Mouse (Mus musculus): ENCODE results near the gene Astn1.

Gene Astn1

DNA sequence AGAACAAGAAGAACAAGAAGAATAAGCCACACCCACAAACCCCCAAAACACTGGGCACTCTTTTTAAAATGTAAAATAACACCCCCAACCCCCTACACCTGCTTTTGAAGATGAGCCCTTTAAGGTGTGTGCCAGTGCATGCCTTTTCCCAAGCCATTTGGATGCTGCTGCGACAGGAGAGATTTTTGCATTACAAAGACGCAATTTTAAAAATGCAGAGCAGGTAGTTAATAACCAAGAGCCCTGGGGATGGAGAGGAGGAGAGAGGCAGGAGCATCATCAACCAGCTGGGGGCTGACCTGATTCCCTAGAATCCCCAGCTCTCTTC lies at the start of gene Astn1:
Gene Astn1, plus strand, starts transcription at position 310 of the 328 bp plus-strand sequence.
- DNase-seq (ENCODE audit: low spot score), result no peak

DNA sequence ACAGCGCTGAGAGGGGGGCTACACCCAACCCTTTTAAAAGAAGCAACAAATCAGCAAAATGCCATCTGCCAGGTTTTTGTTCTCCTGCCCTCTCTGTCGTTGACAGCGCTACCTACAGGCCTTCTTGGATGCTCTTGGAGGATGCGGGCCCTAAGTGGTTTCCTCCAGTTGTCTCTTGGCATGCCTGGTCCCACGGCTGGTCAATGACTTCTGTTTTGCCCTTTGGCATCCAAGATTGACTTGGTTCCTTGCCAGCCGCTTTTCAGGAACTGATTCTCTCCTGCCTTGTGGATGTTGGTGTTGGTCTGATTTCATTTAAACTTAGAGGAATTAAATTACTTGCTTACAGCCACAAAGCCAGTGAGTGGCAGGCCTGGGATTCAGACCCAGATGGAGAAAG lies 38.7 kb upstream of the Astn1 start:
- DNase-seq (ENCODE audit: low spot score), result no peak

DNA sequence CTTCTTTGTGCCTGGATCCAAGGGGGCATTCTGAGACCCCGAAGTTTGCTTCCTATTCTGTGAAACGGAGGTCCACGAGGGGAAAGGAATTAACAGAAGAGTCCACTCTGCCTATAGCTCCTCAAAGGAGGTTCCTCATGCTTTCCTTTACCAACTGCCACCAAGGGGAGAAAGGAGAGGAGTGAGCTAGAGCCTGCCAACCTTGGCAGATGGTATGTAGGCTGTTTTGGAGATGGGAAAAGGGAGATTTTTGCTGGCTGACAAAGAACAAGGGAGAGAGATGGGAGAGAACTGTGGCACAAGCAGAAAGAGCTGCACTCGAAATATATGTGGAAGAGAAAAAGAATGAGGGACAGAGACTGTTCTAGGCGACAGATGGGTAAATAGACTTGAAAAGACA lies 33.9 kb upstream of the Astn1 start:
- no peak for DNase-seq (ENCODE audit: low spot score)

GRCm38 (mm10) chr1:158328839-158329238 lies 33.2 kb upstream of the Astn1 start:
- DNase-seq (ENCODE audit: low spot score), result no peak

- DNase-seq (ENCODE audit: low spot score), result no peak
These were observed 18.8 kb upstream of the Astn1 start for GRCm38 (mm10) chr1:158343243-158343714.

- no peak for DNase-seq (ENCODE audit: low spot score)
These were observed 8.3 kb upstream of the Astn1 start for GRCm38 (mm10) chr1:158353656-158354371.

DNA sequence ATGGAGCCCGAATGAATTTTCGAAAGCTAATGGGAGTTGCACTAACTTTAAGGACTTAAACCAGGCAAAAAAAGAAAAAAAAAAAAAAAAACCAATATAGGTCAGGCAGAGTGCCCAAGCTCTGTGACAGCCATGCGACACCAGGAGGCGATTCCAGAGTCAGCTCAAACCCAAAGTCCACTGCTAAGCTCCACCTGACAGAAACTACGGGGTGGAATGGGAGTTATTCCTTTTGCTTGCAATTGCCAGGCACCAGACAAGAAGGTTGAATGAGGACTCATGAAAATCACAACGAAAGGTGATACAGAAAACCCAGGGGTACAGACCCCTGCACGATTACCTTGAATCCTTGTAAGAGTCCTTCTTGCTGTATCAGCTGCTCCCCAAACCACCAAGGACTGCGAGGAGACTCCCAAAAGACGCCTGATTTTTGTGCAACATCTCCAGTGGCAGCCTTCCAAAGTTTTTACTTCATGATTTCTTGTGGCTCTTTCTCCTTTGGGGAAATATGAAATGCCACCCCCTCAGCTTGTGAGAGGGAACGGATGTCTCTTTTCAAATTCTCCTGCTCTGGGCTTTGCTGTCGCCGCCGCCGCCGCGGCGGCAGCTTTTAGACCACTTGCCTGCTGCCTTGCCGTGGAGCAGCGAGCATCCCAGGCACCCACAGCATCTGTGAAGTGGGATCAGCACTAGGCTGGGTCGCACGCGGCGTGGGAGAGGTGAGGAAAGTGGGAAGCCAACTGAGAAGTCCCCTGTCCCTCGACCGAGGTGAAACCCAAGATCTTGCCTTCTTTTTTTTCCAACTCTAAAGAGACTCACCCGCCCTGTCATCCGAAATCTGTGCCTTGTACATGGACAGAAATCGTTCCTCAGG lies 6.7 kb upstream of the Astn1 start:
- no peak for DNase-seq (ENCODE audit: low spot score)

- no peak for DNase-seq (ENCODE audit: low spot score)
These were observed 6.0 kb upstream of the Astn1 start, which contains the start of gene Brinp2 for GRCm38 (mm10) chr1:158356051-158356461. Gene Brinp2 (minus strand): TSS chr1:158356326.

DNA sequence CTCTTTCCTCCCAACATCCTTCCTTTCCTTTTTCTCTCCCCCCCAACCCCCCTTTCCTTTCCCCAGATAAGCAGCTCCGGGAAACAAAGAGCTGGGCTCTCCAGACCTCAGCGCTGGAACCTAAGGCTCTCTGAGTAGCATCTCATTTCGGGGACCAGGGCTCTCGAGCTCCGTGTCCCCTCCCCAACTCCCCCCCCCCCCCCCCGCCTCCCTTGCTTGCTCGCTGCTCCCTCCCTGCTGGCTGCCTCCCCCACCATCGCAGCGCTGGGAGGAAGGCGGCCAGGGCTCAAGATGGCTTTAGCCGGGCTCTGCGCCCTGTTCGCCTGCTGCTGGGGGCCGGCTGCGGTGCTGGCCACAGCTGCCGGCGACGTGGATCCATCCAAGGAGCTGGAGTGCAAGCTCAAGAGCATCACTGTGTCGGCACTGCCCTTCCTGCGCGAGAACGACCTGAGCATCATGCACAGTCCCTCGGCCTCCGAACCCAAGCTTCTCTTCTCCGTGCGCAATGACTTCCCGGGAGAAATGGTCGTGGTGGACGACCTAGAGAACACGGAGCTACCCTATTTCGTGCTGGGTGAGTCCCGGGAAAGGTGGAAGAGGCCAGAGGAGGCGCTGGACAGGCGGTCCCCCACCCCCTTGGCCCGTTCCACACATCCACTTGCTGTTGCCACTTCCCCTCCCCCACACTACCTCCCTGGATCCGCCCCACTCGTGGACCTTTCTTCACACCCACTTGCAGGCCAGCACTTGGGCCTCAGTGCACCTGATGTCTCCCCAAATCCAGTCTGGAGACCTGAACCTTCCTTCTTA lies 424 bp downstream of the Astn1 start:
- DNase-seq (ENCODE audit: low spot score), result no peak

DNA sequence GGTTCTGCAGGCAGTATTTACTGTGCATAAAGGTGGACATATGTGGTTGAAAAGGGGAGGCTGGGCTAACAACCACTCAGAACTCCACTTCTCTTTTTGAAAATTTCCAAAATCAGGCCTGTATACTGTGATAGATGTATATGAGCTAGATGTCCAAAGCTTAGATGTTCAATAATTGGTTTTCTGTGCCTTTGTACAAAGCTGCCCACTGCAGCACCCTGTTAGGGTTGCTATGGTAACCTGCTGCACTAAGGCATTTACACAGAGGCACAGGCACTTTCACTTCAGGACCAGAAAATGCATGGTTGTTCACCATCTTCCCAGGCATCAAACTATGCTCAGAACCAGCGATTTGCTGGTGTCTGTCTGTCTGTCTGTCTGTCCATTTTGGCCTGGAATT lies 2.4 kb downstream of the Astn1 start:
- DNase-seq (ENCODE audit: low spot score), result no peak

- DNase-seq (ENCODE audit: low spot score), result no peak
These were observed 20.2 kb downstream of the Astn1 start for GRCm38 (mm10) chr1:158382277-158382676.

- DNase-seq (ENCODE audit: low spot score), result no peak
These were observed 21.1 kb downstream of the Astn1 start for GRCm38 (mm10) chr1:158383210-158383609.

GRCm38 (mm10) chr1:158385311-158385710 lies 23.2 kb downstream of the Astn1 start:
- no peak for DNase-seq (ENCODE audit: low spot score)

- no peak for DNase-seq (ENCODE audit: low spot score)
These were observed 24.7 kb downstream of the Astn1 start for GRCm38 (mm10) chr1:158386781-158387180.

- no peak for DNase-seq (ENCODE audit: low spot score)
These were observed 26.9 kb downstream of the Astn1 start for GRCm38 (mm10) chr1:158388995-158389394.

GRCm38 (mm10) chr1:158390693-158391092 lies 28.6 kb downstream of the Astn1 start:
- DNase-seq (ENCODE audit: low spot score), result no peak

GRCm38 (mm10) chr1:158397058-158397457 lies 35.0 kb downstream of the Astn1 start:
- no peak for DNase-seq (ENCODE audit: low spot score)

DNA sequence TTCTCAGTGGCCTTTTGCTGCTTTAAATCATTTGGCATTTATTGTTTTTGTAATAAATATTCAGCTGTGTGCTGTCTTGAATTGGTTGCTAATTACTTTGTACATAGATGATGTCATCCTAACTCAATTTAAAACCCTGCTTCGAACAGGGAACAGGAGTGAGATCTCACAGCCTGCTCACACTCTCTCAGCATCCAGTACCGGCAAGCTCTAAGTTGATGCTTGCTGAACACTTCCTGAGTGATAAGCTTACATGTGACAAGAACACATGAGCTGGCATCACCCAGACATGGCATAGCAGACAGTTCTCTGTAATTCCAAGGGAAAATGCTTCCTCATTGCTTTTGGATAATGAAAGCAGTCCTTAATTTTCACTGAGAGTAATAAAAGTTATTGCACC lies 38.8 kb downstream of the Astn1 start:
- no peak for DNase-seq (ENCODE audit: low spot score)

DNA sequence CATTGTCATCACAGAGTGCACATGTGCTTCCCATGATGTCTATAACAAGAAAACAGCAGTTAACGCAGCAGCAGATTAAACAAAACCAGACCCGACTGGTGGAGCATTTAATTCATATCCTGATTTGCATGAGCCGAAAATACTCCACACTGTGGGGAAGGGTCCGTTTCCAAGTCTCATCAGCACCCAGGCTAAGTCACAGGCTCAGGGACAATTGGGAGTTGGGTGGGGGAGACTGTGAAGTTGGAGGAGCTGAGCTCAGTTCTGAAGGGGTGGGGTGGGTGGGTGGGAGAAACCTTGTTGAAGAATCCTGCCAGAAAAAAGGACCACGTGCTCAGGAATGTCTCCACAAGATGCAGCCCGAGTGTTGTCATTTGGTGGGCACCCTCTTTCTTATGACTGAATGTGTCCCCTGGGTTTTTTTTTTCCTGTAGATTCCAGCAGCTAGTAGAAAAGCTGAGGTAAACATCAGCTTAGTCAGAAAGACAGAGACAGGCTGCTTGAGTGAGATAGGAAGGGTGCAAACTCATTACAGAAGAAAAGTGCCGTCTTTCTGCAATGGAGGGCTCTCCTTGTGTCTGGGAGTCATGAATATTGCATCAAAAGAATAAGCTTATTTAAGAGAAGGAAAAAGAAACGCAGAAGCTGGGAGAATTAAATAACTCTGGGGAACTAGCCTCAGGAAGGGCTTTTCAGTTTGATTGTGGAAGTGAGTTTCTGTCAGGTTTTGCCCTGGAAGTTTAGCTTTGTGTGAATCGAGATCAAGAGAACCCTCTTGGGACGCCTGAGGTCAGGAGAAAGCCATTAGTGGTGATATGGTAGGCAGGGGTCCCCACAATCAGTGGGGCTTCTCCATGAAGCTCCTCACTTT lies 44.1 kb downstream of the Astn1 start:
- DNase-seq (ENCODE audit: low spot score), result no peak

GRCm38 (mm10) chr1:158408124-158408523 lies 46.1 kb downstream of the Astn1 start:
- DNase-seq (ENCODE audit: low spot score), result no peak

- no peak for DNase-seq (ENCODE audit: low spot score)
These were observed 49.1 kb downstream of the Astn1 start for GRCm38 (mm10) chr1:158411146-158411545.

Measured in T-cell, adult 2 months (primary cell).